Mouse (Mus musculus) kidney, adult 2 months (tissue): Measurements from ENCODE around the gene Gm49395.

ENCODE experiments used
- CTCF ChIP-seq: fragments of 200-500 bp; conservative IDR thresholded peaks from 2 replicates; pipeline ENCODE4 v1.5.1; 2011; ENCODE audit warnings: low read depth, mild to moderate bottlenecking, control low read depth, low read length, moderate library complexity, mixed read lengths; ENCODE audit not compliant: insufficient read depth, insufficient read length
- POLR2A ChIP-seq: fragments of 200-500 bp; IDR thresholded peaks from one replicate; pipeline ENCODE4 v1.6.1; 2011; ENCODE audit warnings: low read depth, low read length, control low read depth

- TF ChIP-seq POLR2A (no peak), CTCF (no peak)
Observed at GRCm38 (mm10) chr13:115089020-115089394, 12.7 kb downstream of the Gm49395 start.
